Mouse (Mus musculus) retina, adult 2 months (tissue): ENCODE data around the gene Peak1.

Experiments used
- DNase-seq: peaks from one replicate; pipeline ENCODE4 v3.0.0-alpha.2; 2012; ENCODE audit warnings: low read depth, low spot score

Gene Peak1

DNA sequence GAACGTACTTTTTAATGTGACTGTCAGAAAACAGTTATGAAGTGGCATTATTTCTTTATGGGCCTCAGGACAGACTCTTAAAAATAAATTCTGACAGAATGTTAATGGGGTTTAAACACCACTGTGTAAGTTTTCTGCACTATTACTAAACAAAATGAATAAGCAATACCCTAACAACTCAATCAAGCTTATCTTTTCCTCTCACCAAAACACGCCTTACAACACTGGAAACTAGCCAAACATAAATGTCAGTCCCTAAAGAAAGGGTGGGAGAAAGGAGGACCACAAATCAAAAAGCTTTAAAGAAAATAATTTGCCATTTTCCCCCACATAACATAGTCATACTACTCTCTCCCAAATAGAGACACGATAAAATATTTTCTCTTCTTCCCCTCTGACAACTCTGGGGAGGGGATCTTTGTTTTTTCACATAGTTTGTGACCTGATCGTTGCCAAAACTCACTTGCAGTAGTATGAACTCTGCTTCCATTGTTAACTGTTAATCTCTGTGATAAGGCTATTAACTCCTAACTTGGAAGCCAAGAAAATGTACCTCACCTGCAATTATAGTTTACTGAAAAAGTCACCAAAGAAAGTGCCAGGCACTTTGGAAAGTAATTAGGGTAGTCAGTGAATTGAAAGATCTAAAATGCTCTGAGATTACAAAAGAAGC, 1.8 kb downstream of the Peak1 start:
- DNase-seq, result no peak

GRCm38 (mm10) chr9:56415393-56415792, 2.5 kb downstream of the Peak1 start:
- DNase-seq, result no peak

DNA sequence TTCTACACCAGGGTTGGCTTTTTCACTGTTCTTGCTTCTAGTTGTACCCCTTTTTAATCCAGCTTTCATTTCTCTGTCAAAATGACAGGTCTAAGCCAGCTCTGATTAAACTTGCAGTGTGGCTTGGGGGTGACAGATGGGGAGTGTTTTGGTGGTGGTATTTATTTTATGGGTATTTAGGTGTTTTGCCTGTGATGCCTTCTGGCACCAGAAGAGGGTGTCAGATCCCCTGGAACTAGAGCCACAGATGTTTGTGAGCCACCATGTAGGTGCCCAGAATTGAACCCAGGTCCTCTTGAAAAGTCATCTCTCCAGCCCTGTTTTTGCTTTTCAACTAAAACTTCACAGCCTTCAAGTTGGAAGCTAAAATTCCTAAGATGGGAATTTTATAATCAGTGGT, 3.5 kb downstream of the Peak1 start:
- DNase-seq, result no peak

DNA sequence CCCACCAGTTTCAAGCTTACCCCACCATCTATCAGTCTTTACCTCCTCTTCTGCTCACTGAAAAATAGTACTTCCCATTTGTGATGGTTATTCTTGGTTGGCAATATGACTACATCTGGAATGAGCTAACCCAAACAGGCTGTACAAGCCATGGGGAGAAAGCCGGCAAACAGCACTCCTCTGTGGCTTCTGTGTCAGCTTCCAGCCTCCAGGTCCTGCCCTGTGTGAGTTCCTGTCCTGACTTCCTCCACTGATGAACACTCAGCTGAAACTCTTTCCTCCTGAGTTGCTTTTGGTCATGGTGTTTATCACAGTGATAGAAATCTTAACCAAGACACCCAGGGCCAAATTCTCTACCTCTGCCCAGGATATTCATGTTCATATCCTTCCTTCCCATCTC, 5.2 kb downstream of the Peak1 start:
- no peak for DNase-seq

GRCm38 (mm10) chr9:56409928-56410327, 7.9 kb downstream of the Peak1 start:
- no peak for DNase-seq

- DNase-seq, result no peak
Measured at GRCm38 (mm10) chr9:56404619-56405018, 13.2 kb downstream of the Peak1 start.

- DNase-seq, result no peak
Measured at GRCm38 (mm10) chr9:56396306-56396705, 21.6 kb downstream of the Peak1 start.

GRCm38 (mm10) chr9:56392857-56393256, 25.0 kb downstream of the Peak1 start:
- no peak for DNase-seq

DNA sequence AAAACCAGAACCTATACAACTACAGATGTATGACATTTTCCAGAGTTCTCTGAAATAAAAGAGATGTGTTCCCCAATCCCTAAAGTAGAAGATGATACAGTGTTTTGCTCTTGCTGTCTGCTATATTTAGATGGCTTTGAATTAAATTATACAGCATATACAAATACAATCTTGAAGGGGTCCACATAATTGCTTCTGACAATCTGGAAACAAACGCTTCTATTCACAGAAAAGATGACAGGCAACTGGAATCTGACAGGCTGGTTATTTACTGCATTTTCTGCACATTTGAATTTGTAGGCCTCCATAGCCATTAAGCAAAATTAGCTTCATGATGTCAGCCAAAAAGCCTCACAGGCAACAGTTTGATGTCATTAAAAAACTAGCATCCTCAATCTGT, 35.1 kb downstream of the Peak1 start:
- no peak for DNase-seq

DNA sequence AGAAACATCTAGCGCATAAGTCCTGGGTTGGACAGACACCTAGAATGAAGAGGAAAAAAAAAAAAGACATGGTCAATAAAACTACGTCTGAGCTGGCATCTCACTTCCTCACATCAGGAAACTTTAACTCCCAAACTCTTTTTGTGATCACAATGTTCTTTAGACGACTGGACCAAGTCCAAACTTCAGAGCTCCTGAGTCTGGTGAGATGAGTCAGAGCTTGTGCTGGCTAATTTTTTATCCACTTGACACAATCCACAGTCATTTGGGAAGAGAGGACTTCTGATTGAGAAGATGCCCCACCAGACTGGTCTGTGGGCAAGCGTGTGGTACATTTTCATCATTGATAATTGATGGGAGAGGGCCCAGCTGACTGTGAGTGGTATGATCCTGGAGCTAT, 43.5 kb downstream of the Peak1 start:
- DNase-seq, result no peak

GRCm38 (mm10) chr9:56370710-56371109, 47.2 kb downstream of the Peak1 start:
- no peak for DNase-seq

DNA sequence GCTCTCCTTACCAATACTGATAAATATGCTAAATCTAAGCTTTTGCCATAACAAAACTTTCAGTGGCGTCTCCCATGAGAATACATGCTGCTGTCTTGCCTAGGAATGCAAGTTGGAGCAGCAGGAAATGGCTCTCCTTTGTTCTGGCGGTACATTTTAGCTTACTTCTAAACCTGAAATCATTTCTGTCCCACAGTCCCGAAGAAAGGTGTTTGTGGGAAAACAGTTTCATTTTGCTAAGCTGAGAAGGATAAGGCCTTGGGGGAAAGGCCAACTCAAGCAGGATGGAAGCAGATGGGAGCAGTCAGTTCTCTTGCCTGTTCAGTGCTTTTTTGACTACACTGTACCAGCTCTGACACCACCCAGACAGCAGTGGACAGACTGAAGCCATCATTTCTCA, 49.1 kb downstream of the Peak1 start:
- DNase-seq, result no peak

GRCm38 (mm10) chr9:56363306-56363705, 54.6 kb downstream of the Peak1 start:
- DNase-seq, result no peak

DNA sequence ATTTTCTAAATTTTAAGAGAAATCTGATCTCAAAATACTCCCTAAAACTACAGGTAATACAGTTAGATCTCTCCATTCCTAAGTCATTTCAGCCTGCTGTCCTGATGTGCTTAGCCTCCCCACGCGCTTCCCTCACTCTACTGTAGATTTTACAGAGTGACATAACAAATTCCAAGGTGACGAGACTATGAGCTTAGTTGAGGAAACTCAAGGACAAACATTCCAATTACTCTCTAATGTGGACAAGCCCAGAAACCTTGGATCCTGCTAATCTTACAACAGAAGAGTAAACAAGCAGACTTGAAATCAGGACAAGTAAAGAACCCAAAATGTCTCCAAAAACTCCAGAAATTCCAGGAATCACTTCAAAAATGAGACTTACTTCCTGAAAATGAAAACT, 58.6 kb downstream of the Peak1 start:
- no peak for DNase-seq

GRCm38 (mm10) chr9:56355186-56355585, 62.7 kb downstream of the Peak1 start:
- DNase-seq, result no peak

DNA sequence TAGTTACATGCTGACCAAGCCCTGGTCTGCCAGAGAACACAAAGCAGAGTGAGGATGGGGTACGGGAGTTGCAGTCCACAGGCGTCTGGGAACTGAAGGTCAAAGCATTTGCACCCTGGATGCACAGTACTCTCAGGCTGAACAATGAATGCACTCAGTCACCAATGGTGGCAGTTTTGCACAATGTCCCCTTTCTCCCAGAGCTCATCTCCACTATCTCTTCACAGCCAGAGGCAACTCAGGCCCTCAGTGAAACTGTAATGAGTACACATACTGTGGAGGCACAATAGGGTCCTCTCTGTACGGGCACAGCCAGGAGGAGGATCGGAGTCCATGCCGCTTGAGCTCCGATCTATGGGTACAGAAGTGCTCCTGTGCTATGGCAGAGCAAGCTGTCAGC, 71.5 kb downstream of the Peak1 start:
- DNase-seq, result no peak

- DNase-seq, result no peak
Measured at GRCm38 (mm10) chr9:56339426-56340195, 78.3 kb downstream of the Peak1 start.

DNA sequence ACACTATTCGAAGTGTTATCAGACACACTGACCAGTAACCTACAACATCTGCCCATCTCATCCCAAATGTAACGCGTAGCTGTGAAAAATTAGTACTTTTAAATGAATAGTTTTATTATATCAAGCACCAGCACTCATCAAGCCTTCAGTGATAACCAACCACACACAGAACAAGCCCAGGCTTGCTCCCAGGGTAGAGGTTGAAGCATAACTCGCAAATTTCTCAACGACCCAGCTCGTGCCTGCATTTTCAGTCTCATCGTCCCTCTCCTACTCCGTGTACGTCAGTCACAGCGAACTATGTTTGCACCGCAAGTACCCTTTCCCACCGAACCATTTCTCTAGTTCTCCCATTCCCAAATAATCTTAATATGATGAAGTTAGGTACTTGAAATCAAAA, 83.5 kb downstream of the Peak1 start:
- DNase-seq, result no peak

DNA sequence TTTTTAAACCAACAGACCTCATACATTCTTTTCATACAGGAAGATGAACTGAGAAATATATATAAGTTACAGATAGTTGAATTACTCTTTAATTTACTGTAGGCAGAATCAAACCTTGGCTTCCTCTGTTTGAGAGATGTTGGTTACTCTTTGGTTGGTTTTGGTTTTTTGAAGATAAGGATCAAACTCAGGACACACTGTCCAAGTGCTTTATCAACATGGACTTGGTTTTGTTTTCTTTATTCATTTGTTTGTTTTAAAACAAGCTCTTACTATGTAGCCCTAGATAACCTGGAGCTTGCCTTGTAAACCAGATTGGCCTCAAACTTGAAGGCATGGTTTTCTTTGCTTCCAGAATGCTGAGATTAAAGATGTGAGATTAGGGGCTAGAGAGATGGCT, 85.1 kb downstream of the Peak1 start:
- DNase-seq, result no peak

DNA sequence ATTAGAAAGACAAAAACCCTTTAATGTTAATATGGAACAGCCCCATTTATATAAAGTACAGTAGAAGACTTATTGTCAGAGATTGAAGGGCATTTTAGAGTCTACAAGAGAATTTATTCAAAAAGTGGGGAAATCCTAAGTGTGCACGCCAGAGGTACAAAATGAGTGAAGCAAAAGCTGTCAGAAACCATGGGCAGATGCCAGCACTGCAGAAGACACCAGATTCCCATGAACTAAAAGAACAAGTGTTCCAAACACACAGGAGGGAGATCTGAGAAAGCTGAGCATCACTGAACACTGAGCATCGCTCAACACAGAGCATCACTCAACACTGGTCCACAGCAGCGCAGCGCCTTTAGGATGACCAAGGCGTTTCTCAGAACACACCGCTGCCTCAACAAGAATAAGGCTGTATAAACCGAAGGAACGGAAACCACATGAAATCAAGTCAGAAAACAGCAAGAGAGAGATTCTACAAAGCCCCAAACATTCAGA, 91.3 kb downstream of the Peak1 start:
- no peak for DNase-seq

- no peak for DNase-seq
Measured at GRCm38 (mm10) chr9:56325725-56326124, 92.1 kb downstream of the Peak1 start.

DNA sequence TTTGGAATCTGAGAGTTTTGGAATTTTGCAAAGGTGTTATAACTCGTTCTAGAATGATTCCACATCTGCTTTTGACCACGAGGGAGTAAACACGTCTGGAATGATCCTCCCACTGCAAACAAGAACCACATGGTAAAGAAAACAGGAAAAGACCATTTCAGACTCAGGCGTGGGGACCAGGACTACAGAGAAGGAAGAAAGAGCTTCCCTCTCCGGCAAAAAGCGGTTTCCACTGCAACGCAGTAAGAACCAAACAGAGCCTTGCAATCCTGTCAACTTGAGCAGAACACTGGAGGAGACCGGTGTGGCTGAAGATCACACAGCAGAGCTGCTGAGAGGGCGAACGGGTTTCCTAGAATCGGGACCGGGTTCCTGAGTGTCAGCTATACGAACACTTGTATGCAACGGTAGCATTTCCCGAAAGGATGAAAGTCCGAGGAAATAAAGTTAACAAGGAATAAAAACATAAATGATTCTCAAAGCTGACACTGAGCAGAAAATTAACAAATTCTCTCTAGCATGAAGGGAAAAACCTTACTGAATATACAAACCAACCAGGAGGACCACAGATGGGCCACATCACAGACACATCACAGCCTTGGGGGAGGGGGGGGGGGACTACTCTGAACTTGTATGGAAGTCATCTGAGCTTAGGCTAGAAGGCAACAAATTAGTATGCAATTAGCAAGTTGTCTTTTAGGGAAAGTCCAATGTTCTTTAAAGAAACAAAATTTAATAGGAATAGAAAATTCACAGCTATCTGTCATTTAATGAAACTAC, 93.1 kb downstream of the Peak1 start:
- no peak for DNase-seq
